Mouse (Mus musculus): ENCODE measurements around the gene Itm2c. TPM values are rescaled to one million over a fixed set of nuclear protein-coding genes. Genes with fewer than 3 reads are reported as not detected.

Gene Itm2c
- polyA plus RNA-seq (2012; rRNA removed): 50.6 and 52.4 TPM in 2 replicates

GRCm38 (mm10) chr1:85894231-85894747 lies at the start of gene Itm2c:
Gene Itm2c, plus strand, starts transcription at chr1:85894281.

GRCm38 (mm10) chr1:85928057-85928687 lies 34.1 kb downstream of the Itm2c start, which contains the start of gene 4933407L21Rik:
Gene 4933407L21Rik, plus strand, starts transcription at chr1:85928483.

Other genes with a start within 250 kb of the Itm2c start
- gene Sp100, start 244.3 kb upstream of the Itm2c start, polyA plus RNA-seq (2012; rRNA removed): 13.7 and 16.3 TPM in 2 replicates
- gene A630001G21Rik, start 115.6 kb upstream of the Itm2c start, polyA plus RNA-seq (2012; rRNA removed): 4.1 and 4.4 TPM in 2 replicates
- gene Cab39, start 100.8 kb upstream of the Itm2c start, polyA plus RNA-seq (2012; rRNA removed): 22.1 and 24.7 TPM in 2 replicates
- 0.14 and 0.16 TPM in 2 replicates for gene 4933407L21Rik, start 34.2 kb downstream of the Itm2c start, polyA plus RNA-seq (2012; rRNA removed)
- gene Gpr55, start 66.7 kb downstream of the Itm2c start, polyA plus RNA-seq (2012; rRNA removed): 0.12 and 0.13 TPM in 2 replicates
- 0.08 and 0.19 TPM in 2 replicates for gene Spata3, start 122.5 kb downstream of the Itm2c start, polyA plus RNA-seq (2012; rRNA removed)
- 18.0 and 18.1 TPM in 2 replicates for gene 2810459M11Rik, start 151.6 kb downstream of the Itm2c start, polyA plus RNA-seq (2012; rRNA removed)
- gene Psmd1, start 170.1 kb downstream of the Itm2c start, polyA plus RNA-seq (2012; rRNA removed): 32.3 and 36.9 TPM in 2 replicates
- gene Htr2b, start 217.7 kb downstream of the Itm2c start, polyA plus RNA-seq (2012; rRNA removed): 0.02 TPM in 1 of 2 replicates, not detected in the other
- gene Gm21972, start 239.4 kb downstream of the Itm2c start, polyA plus RNA-seq (2012; rRNA removed): 0.22 TPM in 1 of 2 replicates, not detected in the other